Mouse (Mus musculus) CH12.LX (cell line): ENCODE measurements around the gene Gm45713. TPM values are rescaled to one million over a fixed set of nuclear protein-coding genes. Genes with fewer than 3 reads are reported as not detected.
"Not testable (repeated sequence)": the region's sequence is repeated elsewhere in the genome, so short reads cannot be mapped to it uniquely, and the experiment has no call there.

Experiments used
- DNase-seq: peaks from one replicate; pipeline ENCODE4 v3.0.0-alpha.2; 2013; ENCODE audit errors: extremely low read depth
- H3K27ac ChIP-seq: 2 replicates; pipeline ENCODE4 v1.5.1; 2012; ENCODE audit warnings: low read depth, mild to moderate bottlenecking, control low read depth, moderate library complexity; ENCODE audit not compliant: insufficient read depth
- H3K27me3 ChIP-seq: replicated peaks from 2 replicates; pipeline ENCODE3; 2012; ENCODE audit warnings: inconsistent platforms
- H3K36me3 ChIP-seq, 2 experiments: replicated peaks in 1 of 2; 2 replicates each; pipeline versions ENCODE3 to v1.6.1; 2012; ENCODE audit warnings: inconsistent platforms in 1 of 2, low read length in 1 of 2, mild to moderate bottlenecking in 1 of 2, mixed read lengths in 1 of 2, moderate library complexity in 1 of 2; ENCODE audit not compliant: control insufficient read depth in 1 of 2, insufficient read depth in 1 of 2
- H3K4me1 ChIP-seq, 2 experiments: 2 replicates each; pipeline ENCODE4 v1.6.1; 2012; ENCODE audit warnings: inconsistent platforms in 1 of 2, moderate library complexity in 1 of 2; ENCODE audit not compliant: insufficient read depth in 2 of 2, control insufficient read depth in 1 of 2
- H3K4me2 ChIP-seq: 2 replicates; pipeline ENCODE4 v1.6.1; 2012; ENCODE audit warnings: low read depth, mild to moderate bottlenecking, control low read depth; ENCODE audit not compliant: poor library complexity, insufficient read depth, severe bottlenecking
- H3K4me3 ChIP-seq, 3 experiments: fragments of 150-350 bp in 1 of 3; sonication (generic) in 1 of 3; replicated peaks in 1 of 3; 2 replicates each; pipeline versions ENCODE3 to v1.5.1; 2011 to 2012; ENCODE audit warnings: low read depth in 2 of 3, low read length in 2 of 3, mild to moderate bottlenecking in 2 of 3, moderate library complexity in 2 of 3, control low read depth in 1 of 3, improper control_type of control experiment in 1 of 3, inconsistent platforms in 1 of 3, mixed read lengths in 1 of 3; ENCODE audit not compliant: poor library complexity in 1 of 3
- H3K79me2 ChIP-seq: replicated peaks from 2 replicates; pipeline ENCODE4 v1.6.1; 2012; ENCODE audit warnings: mild to moderate bottlenecking, moderate library complexity; ENCODE audit not compliant: control insufficient read depth, poor library complexity, insufficient read depth, severe bottlenecking; ENCODE audit errors: extremely low read depth
- H3K9ac ChIP-seq: 2 replicates; pipeline ENCODE4 v1.6.1; 2012; ENCODE audit warnings: low read depth, mild to moderate bottlenecking, control low read depth, moderate library complexity; ENCODE audit not compliant: insufficient read depth
- H3K9me3 ChIP-seq: replicated peaks from 2 replicates; pipeline ENCODE3; 2012; ENCODE audit warnings: low read length, inconsistent platforms, mixed read lengths
- CHD2 ChIP-seq: IDR thresholded peaks from 2 replicates; pipeline ENCODE4 v1.6.1; 2011; ENCODE audit warnings: low read length, improper control_type of control experiment
- CTCF ChIP-seq, 2 experiments: IDR thresholded peaks in 1 of 2; conservative IDR thresholded peaks in 1 of 2; 2 replicates each; pipeline ENCODE4 v1.5.1; 2011 to 2012; ENCODE audit warnings: low read depth in 2 of 2, low read length in 2 of 2, improper control_type of control experiment in 1 of 2, inconsistent platforms in 1 of 2, mild to moderate bottlenecking in 1 of 2, moderate library complexity in 1 of 2
- E2F4 ChIP-seq: IDR thresholded peaks from 2 replicates; pipeline ENCODE4 v1.6.1; 2011; ENCODE audit warnings: low read depth, low read length, improper control_type of control experiment; ENCODE audit not compliant: insufficient replicate concordance
- ELF1 ChIP-seq: IDR thresholded peaks from 2 replicates; pipeline ENCODE4 v1.6.1; 2014; ENCODE audit warnings: low read depth, mild to moderate bottlenecking, inconsistent platforms, low read length, improper control_type of control experiment
- EP300 ChIP-seq: IDR thresholded peaks from 2 replicates; pipeline ENCODE4 v1.6.1; 2011; ENCODE audit warnings: low read length, improper control_type of control experiment
- GABPA ChIP-seq: IDR thresholded peaks from 2 replicates; pipeline ENCODE4 v1.6.1; 2012; ENCODE audit warnings: low read depth, low read length, improper control_type of control experiment, inconsistent platforms; ENCODE audit not compliant: insufficient replicate concordance
- IRF4 ChIP-seq: IDR thresholded peaks from 2 replicates; pipeline ENCODE4 v1.6.1; 2014; ENCODE audit warnings: low read depth, mild to moderate bottlenecking, inconsistent platforms, low read length, improper control_type of control experiment
- JUN ChIP-seq: IDR thresholded peaks from 2 replicates; pipeline ENCODE4 v1.6.1; 2011; ENCODE audit warnings: low read depth, mild to moderate bottlenecking, low read length, improper control_type of control experiment, moderate library complexity; ENCODE audit not compliant: insufficient read depth
- JUND ChIP-seq: conservative IDR thresholded peaks from 2 replicates; pipeline ENCODE4 v1.6.1; 2011; ENCODE audit warnings: low read depth, low read length, improper control_type of control experiment
- KAT2A ChIP-seq: IDR thresholded peaks from 2 replicates; pipeline ENCODE4 v1.6.1; 2012; ENCODE audit warnings: low read length, improper control_type of control experiment, inconsistent platforms; ENCODE audit not compliant: insufficient replicate concordance
- MAFK ChIP-seq: IDR thresholded peaks from 2 replicates; pipeline ENCODE4 v1.6.1; 2011; ENCODE audit warnings: low read length, improper control_type of control experiment; ENCODE audit not compliant: insufficient replicate concordance
- MEF2A ChIP-seq: IDR thresholded peaks from 2 replicates; pipeline ENCODE4 v1.6.1; 2014; ENCODE audit warnings: low read depth, mild to moderate bottlenecking, inconsistent platforms, low read length, improper control_type of control experiment, borderline replicate concordance
- MYC ChIP-seq: IDR thresholded peaks from 2 replicates; pipeline ENCODE4 v1.6.1; 2011; ENCODE audit warnings: low read depth, mild to moderate bottlenecking, improper control_type of control experiment, low read length
- POLR2A ChIP-seq: IDR thresholded peaks from 2 replicates; pipeline ENCODE4 v1.6.1; 2011; ENCODE audit warnings: low read depth, mild to moderate bottlenecking, improper control_type of control experiment, low read length
- POLR2AphosphoS2 ChIP-seq: IDR thresholded peaks from 2 replicates; pipeline ENCODE4 v1.6.1; 2011; ENCODE audit warnings: low read depth, low read length, improper control_type of control experiment
- RAD21 ChIP-seq: IDR thresholded peaks from 2 replicates; pipeline ENCODE4 v1.6.1; 2011; ENCODE audit warnings: low read depth, mild to moderate bottlenecking, low read length, improper control_type of control experiment, moderate library complexity
- RCOR1 ChIP-seq: conservative IDR thresholded peaks from 2 replicates; pipeline ENCODE4 v1.6.1; 2012; ENCODE audit warnings: low read depth, mild to moderate bottlenecking, inconsistent platforms, low read length, improper control_type of control experiment
- SIN3A ChIP-seq: IDR thresholded peaks from 2 replicates; pipeline ENCODE4 v1.6.1; 2012; ENCODE audit warnings: low read length, improper control_type of control experiment, inconsistent platforms
- SMC3 ChIP-seq: IDR thresholded peaks from 2 replicates; pipeline ENCODE4 v1.6.1; 2011; ENCODE audit warnings: low read depth, low read length, improper control_type of control experiment
- UBTF ChIP-seq: IDR thresholded peaks from 2 replicates; pipeline ENCODE4 v1.6.1; 2012; ENCODE audit warnings: low read depth, mild to moderate bottlenecking, inconsistent platforms, low read length, improper control_type of control experiment, moderate library complexity
- USF1 ChIP-seq: IDR thresholded peaks from 2 replicates; pipeline ENCODE4 v1.6.1; 2014; ENCODE audit warnings: low read depth, mild to moderate bottlenecking, inconsistent platforms, low read length, improper control_type of control experiment
- ZNF384 ChIP-seq: IDR thresholded peaks from 2 replicates; pipeline ENCODE4 v1.6.1; 2012; ENCODE audit warnings: low read depth, low read length, improper control_type of control experiment, inconsistent platforms
- dilution Hi-C: fragments of 300-500 bp; cut with MboI; formaldehyde crosslinking; loops from 2 replicates; pipeline ENCODE4 v1.14.3; 2020; ENCODE audit warnings: low sequenced_read_pairs; ENCODE audit not compliant: extremely low pct_unique_long_range_greater_than_20kb, extremely low pct_ligation_motif_present
- in situ Hi-C: fragments of 300-500 bp; cut with MboI; formaldehyde crosslinking; loops from 3 replicates; pipeline ENCODE4 v1.14.3; 2019; ENCODE audit warnings: low sequenced_read_pairs, low pct_ligation_motif_present, low pct_unique_long_range_greater_than_20kb, mixed read lengths
- polyA plus RNA-seq: library from polyadenylated mRNA; unstranded; fragments of >175 nt; gene quantifications from 2 replicates; pipeline ENCODE4 v1.2.1, GENCODE M21; 2012; ENCODE audit warnings: low read depth; ENCODE audit not compliant: insufficient read length
- total RNA-seq, 2 experiments: library from RNA; depleted of rRNA; stranded (reverse); fragments of 300-350 nt in 1 of 2; fragments of >200 nt in 1 of 2; gene quantifications; 2 replicates each; pipeline ENCODE4 v1.2.3; 2012 to 2014

The Gm45713 gene
- total and polyA plus RNA-seq, 3 experiments, result 2.2 TPM; not detected in 2

GRCm38 (mm10) chr7:45100046-45100445 lies 36.0 kb downstream of the Gm45713 start:
- Histone ChIP-seq H3K79me2 (no peaks in the 10 kb centered on the region), H3K4me2 (no peak overlapping the region)
- TF ChIP-seq EP300 (no peak), MEF2A (no peak), RCOR1 (no peak), IRF4 (no peak), ZNF384 (no peak), POLR2A (no peak), MAFK (no peak), E2F4 (no peak), JUN (no peak)
- TF ChIP-seq, all 38 proteins: peak for 0
- in situ Hi-C loops, result no loop called here
- Histone ChIP-seq H3K27ac (no peak overlapping the region), H3K4me3 (no peak overlapping the region), H3K9ac (no peak overlapping the region), H3K4me1 (peaks cover 0 to 12% of the 10 kb centered on the region in 2 experiments; a peak in 2 of 4 replicates), H3K27me3 (no peaks in the 10 kb centered on the region), H3K36me3 (no peaks in the 10 kb centered on the region), H3K9me3 (no peaks in the 10 kb centered on the region)
- no peak for DNase-seq
- dilution Hi-C loops, result no loop called here

GRCm38 (mm10) chr7:45098541-45099240 lies 37.3 kb downstream of the Gm45713 start:
- Histone ChIP-seq H3K9me3 (no peaks in the 10 kb centered on the region), H3K27me3 (no peaks in the 10 kb centered on the region), H3K9ac (no peak overlapping the region), H3K4me3 (no peak overlapping the region), H3K4me1 (peaks cover 0 to 12% of the 10 kb centered on the region in 2 experiments; a peak in 2 of 4 replicates), H3K4me2 (no peak overlapping the region), H3K27ac (no peak overlapping the region), H3K79me2 (no peaks in the 10 kb centered on the region), H3K36me3 (no peaks in the 10 kb centered on the region)
- TF ChIP-seq SMC3 (peak; percentile 25; the same call in 1 of the 2 replicates), CTCF (conservative IDR thresholded peaks at IDR 0.05 in 1 of 2, IDR thresholded peaks at IDR 0.05 in 1 of 2; ENCODE audit: low read depth in 2 of 2, low read length in 2 of 2) (peak; percentile 17 to 51; a peak in 2 of 4 replicates), RAD21 (peak; percentile 16), RCOR1 (no peak)
- no peak for DNase-seq
- dilution Hi-C loops, result no loop called here
- in situ Hi-C loops, result no loop called here

GRCm38 (mm10) chr7:45097479-45097878 lies 38.6 kb downstream of the Gm45713 start:
- in situ Hi-C loops, result no loop called here

GRCm38 (mm10) chr7:45095965-45096364 lies 40.1 kb downstream of the Gm45713 start:
- H3K4me3 ChIP-seq, H3K4me2 ChIP-seq, H3K27me3 ChIP-seq, H3K36me3 ChIP-seq, DNase-seq, in situ Hi-C loops, dilution Hi-C loops, H3K79me2 ChIP-seq, H3K9me3 ChIP-seq, H3K27ac ChIP-seq, H3K9ac ChIP-seq: not testable (repeated sequence)
- peaks cover 3 to 19% of the 10 kb centered on the region in 2 experiments for H3K4me1 ChIP-seq

More at GRCm38 (mm10) chr7:45097479-45097878, 38.6 kb downstream of the Gm45713 start:
- Histone ChIP-seq H3K79me2 (no peaks in the 10 kb centered on the region), H3K27ac (no peak overlapping the region), H3K9me3 (no peaks in the 10 kb centered on the region), H3K4me3 (no peak overlapping the region), H3K9ac (no peak overlapping the region), H3K4me1 (peaks cover 3 to 17% of the 10 kb centered on the region in 2 experiments), H3K27me3 (no peaks in the 10 kb centered on the region), H3K4me2 (no peak overlapping the region), H3K36me3 (no peaks in the 10 kb centered on the region)
- dilution Hi-C loops, result no loop called here
- no peak for DNase-seq
- no peak for TF ChIP-seq MYC
- TF ChIP-seq EP300, result no peak
- no peak for TF ChIP-seq CHD2
- no peak for TF ChIP-seq SMC3
- no peak for TF ChIP-seq CTCF (conservative IDR thresholded peaks at IDR 0.05 in 1 of 2, IDR thresholded peaks at IDR 0.05 in 1 of 2; ENCODE audit: low read depth in 2 of 2, low read length in 2 of 2)
- TF ChIP-seq POLR2AphosphoS2, result no peak
- no peak for TF ChIP-seq IRF4
- no peak for TF ChIP-seq SIN3A
- no peak for TF ChIP-seq ELF1
- no peak for TF ChIP-seq JUND
- no peak for TF ChIP-seq UBTF
- TF ChIP-seq USF1, result no peak
- no peak for TF ChIP-seq GABPA
- TF ChIP-seq KAT2A, result no peak
